Mouse (Mus musculus): Measurements from ENCODE around the gene Tom1l2.

The Tom1l2 gene

DNA sequence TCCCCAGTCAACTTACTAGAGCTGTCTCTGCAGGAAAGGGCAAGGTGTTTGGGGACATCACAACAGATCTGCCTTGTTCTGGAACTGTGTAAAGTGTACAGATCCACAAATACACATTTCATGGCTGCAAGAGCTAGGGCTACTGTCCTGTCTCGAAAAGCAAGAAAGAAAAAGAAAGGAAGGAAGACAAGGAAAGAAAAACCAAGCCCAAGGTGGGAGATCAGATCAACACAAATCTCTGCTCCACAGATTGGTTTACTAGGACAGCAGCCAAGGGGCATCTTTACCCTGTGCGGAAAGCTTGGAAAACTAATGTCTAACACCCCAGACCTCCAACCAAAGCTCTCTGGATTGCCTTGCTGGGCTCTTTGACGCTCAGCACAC is 130.6 kb downstream of the Tom1l2 start:
- POLR2A ChIA-PET = interaction anchor here (0.6 to 22.1 kb wide), 31 partner anchors 8 to 773 kb away, joined by 3 to 343 read pairs (median 4); partner anchors contain the start of gene Drg2 (in 1 of the 4)
- CTCF ChIA-PET = interaction anchor here in 1 of 4 experiments (0.7 to 1.6 kb wide), 2 partner anchors 29 to 131 kb away, joined by 5 to 6 read pairs; partner anchors contain the start of genes Drc3 and Tom1l2

- CTCF ChIA-PET = interaction anchor here in 1 of 4 experiments (1.6 kb wide), 1 partner anchor 30 kb away, joined by 5 read pairs; no protein-coding TSS in a partner anchor
- POLR2A ChIA-PET = interaction anchor here (1.0 to 22.1 kb wide), 22 partner anchors 7 to 316 kb away, joined by 3 to 343 read pairs (median 6); partner anchors contain the start of gene Drg2 (in 1 of the 4)
Measured at GRCm38 (mm10) chr11:60221425-60221824, 131.3 kb downstream of the Tom1l2 start.

- ChIA-PET POLR2A (interaction anchor here (0.6 to 22.1 kb wide), 41 partner anchors 8 to 813 kb away, joined by 3 to 343 read pairs (median 4); partner anchors contain the start of genes Atpaf2 (in 1 of the 4), Drc3 (in 1 of the 4), Gid4 (in 1 of the 4) and Map2k3 (in 1 of the 4)), CTCF (interaction anchor here in 3 of 4 experiments (0.7 to 1.8 kb wide), 6 partner anchors 10 to 204 kb away, joined by 3 to 9 read pairs (median 4); no protein-coding TSS in a partner anchor)
Measured at GRCm38 (mm10) chr11:60220291-60220804, 132.4 kb downstream of the Tom1l2 start.

- POLR2A ChIA-PET = interaction anchor here (0.5 to 22.1 kb wide), 34 partner anchors 8 to 814 kb away, joined by 3 to 343 read pairs (median 4); partner anchors contain the start of genes Drc3 (in 1 of the 4), Drg2 (in 1 of the 4), Map2k3 (in 1 of the 4) and Nt5m (in 1 of the 4)
Measured at GRCm38 (mm10) chr11:60219609-60220008, 133.1 kb downstream of the Tom1l2 start.

GRCm38 (mm10) chr11:60217467-60217866 is 135.2 kb downstream of the Tom1l2 start:
- POLR2A ChIA-PET = interaction anchor here (0.5 to 22.1 kb wide), 16 partner anchors 9 to 1771 kb away, joined by 3 to 343 read pairs (median 3); no protein-coding TSS in a partner anchor
- CTCF ChIA-PET = interaction anchor here in 3 of 4 experiments (0.5 to 2.1 kb wide), 6 partner anchors 18 to 914 kb away, joined by 3 to 9 read pairs (median 3); no protein-coding TSS in a partner anchor

More at GRCm38 (mm10) chr11:60219609-60220008, 133.1 kb downstream of the Tom1l2 start:
- CTCF ChIA-PET = interaction anchor here in 3 of 4 experiments (0.6 to 1.8 kb wide), 7 partner anchors 9 to 256 kb away, joined by 3 to 9 read pairs (median 3); no protein-coding TSS in a partner anchor

DNA sequence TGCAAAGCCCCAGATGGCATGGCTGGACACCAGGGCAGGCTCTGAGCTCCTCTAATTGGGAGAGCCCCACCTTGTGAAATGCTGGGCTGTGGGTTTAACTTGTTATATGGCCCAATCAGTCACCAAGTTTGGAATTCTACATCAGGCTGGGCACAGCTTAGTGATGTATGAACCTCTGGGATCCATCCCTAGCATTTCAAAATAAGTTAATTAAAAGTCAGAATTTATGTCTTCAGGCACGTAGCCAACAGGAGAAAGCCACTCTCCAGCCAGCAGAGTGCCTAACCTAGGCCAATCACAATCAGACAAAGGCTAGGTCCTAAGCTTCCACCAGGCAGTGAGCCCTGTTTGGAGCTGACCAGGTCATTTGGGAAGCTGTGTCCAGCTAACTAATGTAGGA is 136.0 kb downstream of the Tom1l2 start:
- CTCF ChIA-PET = interaction anchor here in 2 of 4 experiments (1.6 to 2.1 kb wide), 2 partner anchors 17 kb away, joined by 3 to 9 read pairs; no protein-coding TSS in a partner anchor
- POLR2A ChIA-PET = interaction anchor here in 2 of 4 experiments (0.6 to 22.1 kb wide), 9 partner anchors 8 to 346 kb away, joined by 3 to 343 read pairs (median 4); no protein-coding TSS in a partner anchor

GRCm38 (mm10) chr11:60213266-60213665 is 139.4 kb downstream of the Tom1l2 start:
- ChIA-PET POLR2A (interaction anchor here in 2 of 4 experiments (0.6 to 17.2 kb wide), 14 partner anchors 8 to 204 kb away, joined by 3 to 343 read pairs (median 8); partner anchors contain the start of genes Gid4 (in 2 of the 2), Srebf1 (in 2 of the 2), Drc3 (in 1 of the 2) and Tom1l2 (in 1 of the 2)), CTCF (interaction anchor here in 1 of 4 experiments (1.2 kb wide), 1 partner anchor 14 kb away, joined by 5 read pairs; no protein-coding TSS in a partner anchor)

- ChIA-PET POLR2A (interaction anchor here (0.6 to 17.2 kb wide), 36 partner anchors 9 to 572 kb away, joined by 3 to 343 read pairs (median 4); partner anchors contain the start of genes Srebf1 (in 3 of the 4), Gid4 (in 2 of the 4), Drc3 (in 1 of the 4) and Rai1 (in 1 of the 4)), CTCF (interaction anchor here in 2 of 4 experiments (1.0 to 4.8 kb wide), 3 partner anchors 12 to 40 kb away, joined by 3 to 36 read pairs (median 3); no protein-coding TSS in a partner anchor)
Measured at GRCm38 (mm10) chr11:60211761-60212160, 140.9 kb downstream of the Tom1l2 start.

DNA sequence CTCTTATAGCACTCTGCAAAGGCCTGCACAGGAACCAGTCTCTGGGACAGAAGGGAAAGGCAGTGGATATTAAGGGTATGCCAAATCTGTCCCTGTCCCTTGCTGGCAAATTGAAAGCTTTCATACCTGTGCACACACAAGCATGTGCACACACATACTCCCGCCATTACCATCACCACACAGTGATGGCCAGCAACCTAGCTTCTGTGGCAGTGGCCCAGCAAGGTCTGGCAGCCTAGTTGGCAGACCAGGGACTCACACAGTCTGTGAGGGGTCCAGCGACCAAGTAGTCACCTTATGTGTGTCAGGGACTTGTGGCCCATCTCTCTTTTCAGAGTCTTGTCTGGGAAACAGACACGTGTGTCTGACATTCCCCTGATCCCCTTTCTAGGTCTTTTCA is 141.6 kb downstream of the Tom1l2 start:
- ChIA-PET CTCF (interaction anchor here (0.6 to 4.8 kb wide), 8 partner anchors 9 to 96 kb away, joined by 3 to 36 read pairs (median 6); no protein-coding TSS in a partner anchor), POLR2A (interaction anchor here (0.7 to 17.2 kb wide), 46 partner anchors 9 to 529 kb away, joined by 3 to 343 read pairs (median 5); partner anchors contain the start of genes Srebf1 (in 3 of the 4), Drc3 (in 2 of the 4), Gid4 (in 2 of the 4) and Tom1l2 (in 2 of the 4))

DNA sequence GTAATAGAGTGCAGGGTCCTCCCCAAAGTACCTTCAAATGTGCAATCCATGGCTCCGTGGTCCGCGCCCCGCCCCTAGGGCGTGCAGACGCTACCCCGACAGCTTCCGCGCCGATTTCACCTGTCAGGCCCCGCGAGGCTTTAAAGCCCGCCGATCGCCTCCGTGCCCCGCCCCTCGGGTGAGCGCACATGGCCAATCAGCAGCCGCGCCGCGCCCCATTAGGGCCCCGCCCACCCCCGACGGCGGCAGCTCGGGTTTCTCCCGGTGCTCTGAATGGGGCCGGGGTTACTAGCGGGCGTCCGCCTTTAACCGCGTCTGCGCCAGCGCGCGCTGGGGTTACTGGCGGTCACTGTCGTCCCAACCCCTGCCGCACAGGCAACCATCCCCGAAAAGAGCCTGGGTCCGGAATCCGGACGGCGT is 142.4 kb downstream of the Tom1l2 start:
- CTCF ChIA-PET = interaction anchor here (0.9 to 4.8 kb wide), 11 partner anchors 10 to 493 kb away, joined by 3 to 36 read pairs (median 5); no protein-coding TSS in a partner anchor
- POLR2A ChIA-PET = interaction anchor here (0.6 to 17.2 kb wide), 55 partner anchors 9 to 530 kb away, joined by 3 to 343 read pairs (median 4); partner anchors contain the start of genes Srebf1 (in 3 of the 4), Drc3 (in 2 of the 4), Gid4 (in 2 of the 4) and Tom1l2 (in 2 of the 4)

DNA sequence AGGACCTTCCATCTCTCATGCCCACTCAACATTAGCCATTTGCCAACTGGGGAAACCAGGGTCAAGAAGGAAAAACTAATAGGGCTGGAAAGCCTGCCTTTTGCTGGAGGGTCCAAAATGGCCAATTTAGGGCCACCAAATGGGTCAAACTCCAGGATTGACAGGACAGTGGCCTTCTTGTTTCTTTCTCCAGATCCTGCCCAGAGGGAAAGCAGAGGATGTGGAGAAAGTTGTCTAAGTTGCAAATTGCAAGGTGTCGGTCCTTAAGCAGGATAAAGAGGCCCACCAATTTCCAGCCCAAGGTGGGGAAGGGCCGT is 142.8 kb downstream of the Tom1l2 start:
- POLR2A ChIA-PET = interaction anchor here (0.6 to 17.2 kb wide), 50 partner anchors 9 to 530 kb away, joined by 3 to 343 read pairs (median 5); partner anchors contain the start of genes Srebf1 (in 3 of the 4), Gid4 (in 2 of the 4), Alkbh5 (in 1 of the 4) and Drc3 (in 1 of the 4)
- CTCF ChIA-PET = interaction anchor here (0.9 to 4.8 kb wide), 11 partner anchors 10 to 494 kb away, joined by 3 to 36 read pairs (median 5); no protein-coding TSS in a partner anchor

GRCm38 (mm10) chr11:60209217-60209932 is 143.3 kb downstream of the Tom1l2 start:
- ChIA-PET CTCF (interaction anchor here in 3 of 4 experiments (0.9 to 4.8 kb wide), 10 partner anchors 9 to 98 kb away, joined by 3 to 36 read pairs (median 6); no protein-coding TSS in a partner anchor), POLR2A (interaction anchor here (0.6 to 17.2 kb wide), 41 partner anchors 8 to 409 kb away, joined by 3 to 343 read pairs (median 5); partner anchors contain the start of genes Gid4 (in 2 of the 4), Srebf1 (in 2 of the 4), Drc3 (in 1 of the 4) and Rai1 (in 1 of the 4))

GRCm38 (mm10) chr11:60208712-60209111 is 144.0 kb downstream of the Tom1l2 start:
- POLR2A ChIA-PET = interaction anchor here in 2 of 4 experiments (0.6 to 17.2 kb wide), 18 partner anchors 8 to 363 kb away, joined by 3 to 343 read pairs (median 4); partner anchors contain the start of genes Srebf1 (in 2 of the 2) and Gid4 (in 1 of the 2)

DNA sequence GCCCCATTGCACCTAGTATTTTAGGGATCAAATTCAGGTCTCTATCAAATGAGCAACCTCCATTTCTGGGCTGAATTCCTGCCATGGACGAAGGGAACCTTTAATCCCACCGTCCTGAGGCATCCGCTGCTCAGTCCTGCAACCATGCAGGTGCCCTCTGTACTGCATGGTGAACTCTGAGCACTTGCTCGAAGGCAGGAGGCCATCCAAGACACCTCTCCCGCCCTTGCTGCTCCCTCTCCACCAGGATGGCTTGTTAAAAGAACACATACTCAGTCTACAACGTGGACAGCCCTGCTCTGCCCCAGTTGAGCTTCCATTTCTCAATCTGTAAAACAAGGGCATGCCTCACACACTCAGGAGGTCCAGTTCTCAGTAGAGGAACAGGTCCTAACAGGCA is 144.5 kb downstream of the Tom1l2 start:
- POLR2A ChIA-PET = interaction anchor here in 2 of 4 experiments (1.1 to 17.2 kb wide), 15 partner anchors 7 to 363 kb away, joined by 3 to 343 read pairs (median 5); partner anchors contain the start of genes Srebf1 (in 2 of the 2) and Gid4 (in 1 of the 2)
- CTCF ChIA-PET = interaction anchor here in 3 of 4 experiments (1.2 to 4.8 kb wide), 4 partner anchors 8 to 85 kb away, joined by 3 to 36 read pairs (median 6); no protein-coding TSS in a partner anchor

More at GRCm38 (mm10) chr11:60208712-60209111, 144.0 kb downstream of the Tom1l2 start:
- CTCF ChIA-PET = interaction anchor here (0.9 to 4.8 kb wide), 5 partner anchors 9 to 84 kb away, joined by 3 to 36 read pairs (median 4); no protein-coding TSS in a partner anchor

DNA sequence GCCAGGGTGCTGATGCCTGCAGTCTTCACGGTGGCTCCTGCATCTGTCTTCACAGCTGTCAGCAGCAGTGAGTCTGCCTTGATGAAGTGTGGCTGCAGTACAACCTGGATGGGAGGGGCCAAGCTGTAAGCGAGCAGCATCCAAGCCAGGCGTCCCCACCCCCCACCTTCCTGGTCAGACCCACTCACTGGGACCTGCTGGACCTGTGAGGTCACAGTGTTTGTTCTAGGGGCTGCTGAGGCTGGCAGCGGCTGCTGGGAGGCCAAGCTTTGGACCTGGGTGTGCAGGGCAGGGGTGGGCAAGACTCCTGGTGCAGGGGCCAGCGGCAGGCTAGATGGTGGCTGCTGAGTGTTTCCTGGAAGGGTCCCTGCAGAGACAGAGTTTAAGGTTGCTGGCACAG is 146.5 kb downstream of the Tom1l2 start:
- ChIA-PET CTCF (interaction anchor here in 1 of 4 experiments (1.3 kb wide), 1 partner anchor 26 kb away, joined by 3 read pairs; no protein-coding TSS in a partner anchor), POLR2A (interaction anchor here in 3 of 4 experiments (0.5 to 17.2 kb wide), 10 partner anchors 15 to 692 kb away, joined by 3 to 343 read pairs (median 4); partner anchors contain the start of gene Srebf1 (in 2 of the 3))

GRCm38 (mm10) chr11:60205026-60205425 is 147.7 kb downstream of the Tom1l2 start:
- POLR2A ChIA-PET = interaction anchor here in 3 of 4 experiments (0.5 to 17.2 kb wide), 19 partner anchors 8 to 582 kb away, joined by 3 to 343 read pairs (median 4); partner anchors contain the start of gene Srebf1 (in 2 of the 3)
- CTCF ChIA-PET = interaction anchor here in 3 of 4 experiments (0.7 to 1.3 kb wide), 3 partner anchors 19 to 102 kb away, joined by 3 to 4 read pairs (median 3); no protein-coding TSS in a partner anchor
